Mouse (Mus musculus) testis, adult 2 months (tissue): ENCODE measurements at regions not wholly inside any gene's neighbourhood (a gene's known extent, or its start where the extent isn't known, plus 50 kb on each side); places are given as distances from the start of the nearest gene placed in this dataset.

Experiments
- CTCF ChIP-seq: fragments of 200-500 bp; IDR thresholded peaks from 2 replicates; pipeline ENCODE4 v1.5.1; 2012; ENCODE audit warnings: low read depth, mild to moderate bottlenecking, inconsistent platforms, low read length, moderate library complexity; ENCODE audit not compliant: control insufficient read depth, insufficient read depth, insufficient replicate concordance
- POLR2A ChIP-seq: fragments of 200-500 bp; IDR thresholded peaks from 2 replicates; pipeline ENCODE4 v1.6.1; 2012; ENCODE audit warnings: low read depth, mild to moderate bottlenecking, inconsistent platforms, low read length, moderate library complexity; ENCODE audit not compliant: control insufficient read depth

DNA sequence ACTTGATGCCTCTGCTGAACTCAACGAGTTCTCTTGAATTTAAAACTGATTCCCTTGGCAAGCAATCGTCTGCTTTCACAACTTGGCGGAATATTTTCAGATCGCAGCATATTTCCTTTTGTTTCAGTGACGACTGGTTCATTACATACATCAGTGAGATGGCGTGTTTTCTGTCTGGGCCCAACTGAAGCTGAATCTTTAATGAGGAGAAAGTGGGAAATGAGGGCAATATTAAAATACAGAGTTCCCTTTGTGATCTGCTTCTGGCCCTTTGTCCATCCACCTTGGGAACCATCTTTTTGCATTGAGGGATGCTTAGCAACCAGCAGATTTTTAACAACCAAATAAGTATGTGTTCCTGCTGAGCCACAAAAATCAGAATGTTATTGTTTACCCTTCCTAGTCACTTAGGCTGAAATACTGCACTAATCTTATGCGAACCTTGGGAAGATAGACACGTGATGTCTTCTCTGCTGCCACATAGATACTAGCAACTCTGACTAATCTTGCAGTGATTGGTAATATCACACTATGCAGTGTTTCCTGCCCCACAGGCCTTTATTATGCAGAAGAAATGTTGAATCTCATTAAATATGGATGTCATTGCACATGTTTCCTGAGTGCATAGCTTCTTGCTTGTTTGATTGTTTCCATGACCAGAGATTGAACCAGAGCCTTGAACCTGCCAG, 267.8 kb upstream of the Atp2b1 start:
- TF ChIP-seq CTCF (no peak), POLR2A (no peak)
